Mouse (Mus musculus) neural tube, embryonic 11.5 days (tissue): ENCODE measurements around the gene Tmem184b. TPM values are rescaled to one million over a fixed set of nuclear protein-coding genes. Genes with fewer than 3 reads are reported as not detected.

ENCODE experiments used
- ATAC-seq: fragments of 200-750 bp; cut with Nextera tagmentation; 2 replicates; pipeline ENCODE4 v1.8.0; 2017; ENCODE audit warnings: moderate number of reproducible peaks, mild to moderate bottlenecking, moderate TSS enrichment, moderate library complexity; ENCODE audit not compliant: insufficient read depth, low FRiP score, low TSS enrichment
- DNase-seq: peaks from one replicate; pipeline ENCODE4 v3.0.0-alpha.2; 2015; ENCODE audit warnings: low spot score
- H3K27ac ChIP-seq: fragments of 300-500 bp; sonication (generic); 2 replicates; pipeline ENCODE4 v1.5.1; 2014; ENCODE audit warnings: low read depth, mild to moderate bottlenecking, low read length
- H3K27me3 ChIP-seq: fragments of 300-500 bp; sonication (generic); 2 replicates; pipeline ENCODE4 v1.6.1; 2014; ENCODE audit warnings: mild to moderate bottlenecking, low read length, mixed read lengths; ENCODE audit not compliant: control insufficient read depth, insufficient read depth
- H3K36me3 ChIP-seq: fragments of 300-500 bp; sonication (generic); 2 replicates; pipeline ENCODE4 v1.6.1; 2014; ENCODE audit warnings: mild to moderate bottlenecking, low read length, moderate library complexity, mixed read lengths; ENCODE audit not compliant: control insufficient read depth, insufficient read depth
- H3K4me1 ChIP-seq: fragments of 300-500 bp; sonication (generic); 2 replicates; pipeline ENCODE4 v1.6.1; 2014; ENCODE audit warnings: low read length, mixed read lengths; ENCODE audit not compliant: control insufficient read depth, insufficient read depth
- H3K4me2 ChIP-seq: fragments of 300-500 bp; sonication (generic); 2 replicates; pipeline ENCODE4 v1.6.1; 2014; ENCODE audit warnings: low read depth, mild to moderate bottlenecking, moderate library complexity
- H3K4me3 ChIP-seq: fragments of 300-500 bp; sonication (generic); 2 replicates; pipeline ENCODE4 v1.5.1; 2014; ENCODE audit warnings: low read depth, low read length
- H3K9ac ChIP-seq: fragments of 300-500 bp; sonication (generic); 2 replicates; pipeline ENCODE4 v1.6.1; 2014; ENCODE audit warnings: mild to moderate bottlenecking, low read length
- H3K9me3 ChIP-seq: fragments of 300-500 bp; sonication (generic); 2 replicates; pipeline ENCODE4 v1.6.1; 2016; ENCODE audit warnings: low read length; ENCODE audit not compliant: control insufficient read depth
- WGBS: fragments of 180-500 bp; shearing (Covaris S2); extraction: QIAGEN DNeasy Blood & Tissue Kit; methylation state at CpG from one replicate; pipeline ENCODE4 v1.1.7; 2014; 5-methylcytosine and 5-hydroxymethylcytosine counted together
- polyA plus RNA-seq: library from polyadenylated mRNA; unstranded; fragments of >200 nt; fragmentation: Nextera tagmentation; extraction: Ambion mirVana; gene quantifications from 2 replicates; pipeline ENCODE4 v1.2.1, GENCODE M21; 2014

Gene Tmem184b
- polyA plus RNA-seq, 1 experiment from 2014 or later = 52.9 TPM

DNA sequence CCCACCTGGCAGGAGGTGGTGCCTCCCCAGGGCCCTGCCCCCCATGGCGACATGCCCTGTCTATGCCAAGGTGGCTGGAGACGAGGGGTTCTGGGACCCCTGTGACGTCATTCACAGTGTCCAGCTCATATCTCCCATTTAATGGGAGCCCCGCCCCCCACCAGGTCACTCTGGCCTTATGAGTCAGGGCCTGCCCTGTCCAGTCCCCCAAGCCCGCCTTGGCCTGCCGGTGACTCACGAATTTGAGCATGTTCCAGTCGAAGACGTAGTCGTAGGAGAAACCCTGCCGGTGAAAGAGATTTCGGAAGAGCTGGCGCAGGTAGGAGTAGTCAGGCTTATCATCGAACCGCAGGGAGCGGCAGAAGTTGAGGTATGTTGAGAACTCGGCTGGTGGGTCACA, 21.2 kb upstream of the Tmem184b start:
- no peak overlapping the region for H3K27ac ChIP-seq
- no peak overlapping the region for H3K4me2 ChIP-seq
- no peak for ATAC-seq
- H3K4me3 ChIP-seq = no peak overlapping the region
- peaks cover 59% of the 10 kb centered on the region for H3K36me3 ChIP-seq
- no peaks in the 10 kb centered on the region for H3K4me1 ChIP-seq
- 94% methylated on average over 17 of the region's 17 CpGs for WGBS
- H3K27me3 ChIP-seq = no peaks in the 10 kb centered on the region
- H3K9me3 ChIP-seq = no peaks in the 10 kb centered on the region
- no peak overlapping the region for H3K9ac ChIP-seq
- DNase-seq = no peak

DNA sequence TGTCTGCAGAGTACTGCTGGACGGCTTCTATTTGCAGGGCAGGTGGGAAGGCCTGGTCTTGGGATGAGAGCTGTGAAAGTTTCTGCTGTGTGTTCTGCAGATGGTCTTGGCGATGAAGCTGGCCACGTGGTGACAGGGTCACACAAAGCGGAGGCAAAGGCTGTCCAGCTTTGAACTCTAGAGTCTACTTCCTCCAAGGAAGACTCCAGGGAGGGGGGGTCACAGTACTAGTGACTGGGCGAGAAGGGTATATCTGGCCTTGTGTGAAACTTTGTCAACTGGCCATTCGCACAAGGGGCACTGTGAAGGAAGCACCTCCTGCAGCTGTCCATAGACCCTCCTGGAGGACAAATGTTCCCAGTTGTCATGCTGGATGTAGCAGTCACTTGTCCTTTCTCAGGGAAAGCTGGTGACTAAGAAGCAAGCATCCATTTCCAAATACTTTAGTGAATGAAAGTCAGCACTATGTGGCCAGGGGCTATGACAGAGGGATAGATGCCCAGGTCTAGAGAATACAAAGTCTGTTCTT, 19.4 kb upstream of the Tmem184b start:
- Histone ChIP-seq H3K4me3 (no peak overlapping the region), H3K27ac (no peak overlapping the region), H3K9me3 (no peaks in the 10 kb centered on the region), H3K4me2 (no peak overlapping the region), H3K9ac (no peak overlapping the region), H3K27me3 (no peaks in the 10 kb centered on the region), H3K36me3 (peaks cover 60% of the 10 kb centered on the region), H3K4me1 (no peaks in the 10 kb centered on the region)
- no peak for DNase-seq
- WGBS = 94% methylated on average over 6 of the region's 6 CpGs
- ATAC-seq = no peak

DNA sequence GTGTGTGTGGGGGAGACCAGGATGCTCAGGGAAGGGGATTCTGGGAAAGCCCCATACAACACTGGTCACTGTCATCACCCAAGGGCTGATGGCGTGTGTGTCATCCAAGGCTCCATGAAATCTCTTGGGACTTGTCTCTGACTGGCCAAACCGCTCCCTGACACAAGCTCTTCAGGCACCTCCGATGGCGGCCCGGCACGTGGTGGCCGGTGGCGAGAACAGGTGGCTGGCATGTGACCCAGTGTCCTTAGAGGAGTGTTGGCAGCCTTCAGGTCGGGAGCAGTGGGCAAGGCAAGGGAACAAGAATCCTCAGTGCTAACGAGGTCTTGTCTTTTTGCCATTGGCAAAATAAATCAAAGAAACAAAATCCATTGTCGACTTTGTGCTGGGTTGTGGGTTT, 15.3 kb upstream of the Tmem184b start:
- DNase-seq = no peak
- ATAC-seq = no peak
- H3K4me1 ChIP-seq = no peaks in the 10 kb centered on the region
- no peak overlapping the region for H3K4me3 ChIP-seq
- H3K27ac ChIP-seq = no peak overlapping the region
- H3K9me3 ChIP-seq = no peaks in the 10 kb centered on the region
- 91% methylated on average over 11 of the region's 11 CpGs for WGBS
- H3K36me3 ChIP-seq = peaks cover 40% of the 10 kb centered on the region
- no peak overlapping the region for H3K4me2 ChIP-seq
- no peak overlapping the region for H3K9ac ChIP-seq
- H3K27me3 ChIP-seq = no peaks in the 10 kb centered on the region

DNA sequence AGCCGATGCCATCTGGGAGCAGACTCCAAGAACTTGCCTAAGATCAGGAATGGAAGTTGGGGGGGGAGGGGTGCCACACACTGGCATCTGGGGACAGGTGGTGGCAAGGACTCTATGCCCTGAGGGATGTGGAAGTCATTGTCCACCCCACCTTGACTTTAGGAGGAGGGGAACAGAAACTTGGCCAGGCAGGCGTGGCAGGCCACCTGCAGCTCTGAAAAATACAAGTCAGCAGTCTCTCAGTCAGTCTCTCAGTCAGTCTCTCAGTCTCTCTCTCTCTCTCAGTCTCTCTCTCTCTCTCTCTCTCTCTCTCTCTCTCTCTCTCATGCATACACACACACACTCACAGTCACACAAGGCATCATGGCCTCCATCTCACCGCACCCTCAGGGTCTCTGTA, 14.9 kb upstream of the Tmem184b start:
- 95% methylated on average over 3 of the region's 3 CpGs for WGBS
- no peak overlapping the region for H3K27ac ChIP-seq
- no peaks in the 10 kb centered on the region for H3K27me3 ChIP-seq
- DNase-seq (no peak), ATAC-seq (no peak)
- H3K4me1 ChIP-seq = no peaks in the 10 kb centered on the region
- no peak overlapping the region for H3K4me2 ChIP-seq
- no peak overlapping the region for H3K4me3 ChIP-seq
- no peaks in the 10 kb centered on the region for H3K9me3 ChIP-seq
- peaks cover 36% of the 10 kb centered on the region for H3K36me3 ChIP-seq
- H3K9ac ChIP-seq = no peak overlapping the region

DNA sequence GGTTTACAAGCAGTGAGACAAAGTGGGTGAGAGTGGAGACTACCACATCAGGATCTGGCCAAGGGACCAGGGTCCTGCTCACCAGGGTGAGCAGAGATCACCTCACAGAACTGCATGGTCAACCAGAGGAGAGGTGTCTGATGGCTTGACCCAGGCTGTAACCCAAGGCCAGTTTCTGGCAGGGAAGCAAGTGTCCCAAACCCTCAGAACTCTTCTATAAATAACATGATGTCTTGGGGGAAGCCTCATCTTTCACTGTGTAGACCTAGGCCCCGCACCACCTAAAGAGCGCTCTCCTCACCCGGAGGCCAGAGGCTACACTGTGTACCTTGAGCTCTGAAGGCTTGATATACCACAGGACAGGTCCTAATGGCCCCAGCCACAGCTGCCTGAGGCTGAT, 14.0 kb upstream of the Tmem184b start:
- Histone ChIP-seq H3K9me3 (no peaks in the 10 kb centered on the region), H3K27ac (no peak overlapping the region), H3K4me3 (no peak overlapping the region), H3K9ac (no peak overlapping the region), H3K36me3 (peaks cover 27% of the 10 kb centered on the region), H3K4me1 (no peaks in the 10 kb centered on the region), H3K4me2 (no peak overlapping the region), H3K27me3 (no peaks in the 10 kb centered on the region)
- DNase-seq (no peak), ATAC-seq (no peak)
- WGBS = 97% methylated on average over 3 of the region's 3 CpGs

DNA sequence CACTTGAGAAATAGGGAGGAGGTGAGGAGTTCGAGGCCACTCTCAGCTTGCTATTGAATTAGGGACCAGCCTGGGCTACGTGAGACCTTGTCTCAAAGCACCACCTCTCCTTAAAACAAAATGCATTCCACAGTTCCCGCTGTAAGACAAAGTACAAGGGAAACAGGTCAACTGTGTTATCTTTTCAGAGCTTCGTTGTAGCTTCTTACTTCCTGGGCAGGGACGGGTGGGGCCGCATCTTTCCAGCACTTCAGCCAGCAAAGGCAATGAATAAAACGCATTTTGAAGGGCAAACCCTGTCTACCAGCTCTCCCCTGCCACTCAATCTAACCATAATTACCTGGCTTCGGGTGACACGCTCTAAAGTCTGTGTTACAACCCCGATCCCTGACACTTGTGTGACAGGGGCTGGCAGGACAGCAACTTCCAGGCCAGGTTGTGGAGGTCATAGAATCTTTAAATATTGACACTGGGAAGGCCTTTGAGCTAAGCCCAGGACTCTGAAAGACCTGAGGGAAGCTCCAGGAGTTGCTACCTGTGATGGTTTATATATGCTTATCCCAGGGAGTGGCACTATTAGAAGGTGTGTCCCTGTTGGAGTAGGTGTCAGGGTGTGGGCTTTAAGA, 13.2 kb upstream of the Tmem184b start:
- Histone ChIP-seq H3K9me3 (no peaks in the 10 kb centered on the region), H3K9ac (no peak overlapping the region), H3K4me2 (no peak overlapping the region), H3K27ac (no peak overlapping the region), H3K36me3 (peaks cover 21% of the 10 kb centered on the region), H3K27me3 (no peaks in the 10 kb centered on the region), H3K4me3 (no peak overlapping the region), H3K4me1 (no peaks in the 10 kb centered on the region)
- no peak for ATAC-seq
- DNase-seq = no peak
- 93% methylated on average over 10 of the region's 10 CpGs for whole genome bisulfite sequencing

DNA sequence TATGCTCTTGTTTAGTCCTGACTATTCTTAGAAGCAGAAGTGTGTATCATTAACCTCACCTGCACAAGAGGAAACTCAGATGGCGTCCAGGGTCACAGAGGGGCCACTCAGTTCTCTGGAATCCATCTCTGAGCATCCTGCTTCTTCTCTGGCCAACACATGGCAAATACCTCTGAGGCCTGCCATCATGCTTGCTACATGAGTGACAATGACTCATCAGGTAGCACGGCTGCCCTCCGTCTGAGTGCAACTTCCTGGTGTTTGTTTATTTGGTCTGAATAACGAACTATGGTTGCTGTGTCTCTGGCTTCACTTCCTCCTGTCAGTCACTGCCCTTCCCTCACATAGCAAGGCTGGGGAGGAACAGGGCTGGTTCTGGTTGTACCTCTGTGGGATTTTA, 11.1 kb upstream of the Tmem184b start:
- Histone ChIP-seq H3K9ac (no peak overlapping the region), H3K27ac (no peak overlapping the region), H3K36me3 (peaks cover 15% of the 10 kb centered on the region), H3K9me3 (no peaks in the 10 kb centered on the region), H3K4me1 (no peaks in the 10 kb centered on the region), H3K27me3 (no peaks in the 10 kb centered on the region), H3K4me2 (no peak overlapping the region), H3K4me3 (no peak overlapping the region)
- DNase-seq = no peak
- WGBS = 70% methylated on average over 4 of the region's 4 CpGs
- ATAC-seq = no peak

DNA sequence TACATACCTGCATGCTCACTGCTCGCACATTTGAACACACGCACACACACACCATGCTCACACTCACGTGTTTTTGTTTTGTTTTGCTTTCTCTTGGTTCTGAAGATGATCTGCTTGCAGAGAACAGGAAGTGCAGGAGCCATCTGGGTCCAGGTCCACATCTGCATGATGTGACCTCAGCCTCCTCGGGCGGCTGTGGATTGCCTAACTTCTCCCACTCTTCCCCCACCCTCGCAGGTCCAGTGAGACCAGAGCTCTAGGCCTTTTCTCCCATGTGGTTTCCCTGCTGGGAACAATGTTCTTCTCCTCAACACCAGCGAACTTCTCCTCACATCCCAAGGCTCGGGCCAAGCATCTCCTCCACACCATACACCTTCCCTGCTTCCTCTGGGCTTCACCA, 10.4 kb upstream of the Tmem184b start:
- Histone ChIP-seq H3K9ac (no peak overlapping the region), H3K4me3 (no peak overlapping the region), H3K4me2 (no peak overlapping the region), H3K36me3 (peaks cover 10% of the 10 kb centered on the region), H3K27me3 (no peaks in the 10 kb centered on the region), H3K27ac (no peak overlapping the region), H3K9me3 (no peaks in the 10 kb centered on the region), H3K4me1 (no peaks in the 10 kb centered on the region)
- 86% methylated on average over 8 of the region's 8 CpGs for WGBS
- DNase-seq = no peak
- no peak for ATAC-seq

DNA sequence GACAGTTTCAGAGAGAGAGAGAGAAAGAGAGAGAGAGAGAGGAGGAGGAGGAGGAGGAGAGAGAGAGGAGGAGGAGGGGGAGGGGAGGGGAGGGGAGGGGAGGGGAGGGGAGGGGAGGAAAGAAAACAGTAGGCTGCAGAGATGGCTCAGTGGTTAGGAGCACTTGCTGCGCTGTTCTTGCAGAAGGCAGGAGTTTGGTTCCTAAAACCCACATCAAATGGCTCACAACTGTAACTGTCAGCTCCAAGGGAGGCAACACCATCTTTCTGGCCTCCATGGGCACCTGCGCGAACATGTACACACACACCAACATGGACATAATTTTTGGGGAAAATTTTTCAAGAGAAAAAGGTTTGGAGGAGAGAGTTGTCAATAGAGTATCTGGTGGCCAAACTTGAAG, 9.8 kb upstream of the Tmem184b start:
- Histone ChIP-seq H3K27ac (no peak overlapping the region), H3K27me3 (no peaks in the 10 kb centered on the region), H3K9me3 (no peaks in the 10 kb centered on the region), H3K4me2 (no peak overlapping the region), H3K4me1 (no peaks in the 10 kb centered on the region), H3K9ac (no peak overlapping the region), H3K4me3 (no peak overlapping the region), H3K36me3 (peaks cover 5% of the 10 kb centered on the region)
- DNase-seq (no peak), ATAC-seq (no peak)
- WGBS = 98% methylated on average over 3 of the region's 3 CpGs
